Mouse (Mus musculus) G1E (cell line): ENCODE measurements around the gene B4galnt1. TPM values are rescaled to one million over a fixed set of nuclear protein-coding genes. Genes with fewer than 3 reads are reported as not detected.
"Not testable (repeated sequence)": the region's sequence is repeated elsewhere in the genome, so short reads cannot be mapped to it uniquely, and the experiment has no call there.

Experiments used
- ATAC-seq: 2 replicates; pipeline ENCODE4 v1.8.0; 2016; ENCODE audit warnings: mild to moderate bottlenecking; ENCODE audit not compliant: insufficient number of reproducible peaks, poor library complexity, low FRiP score, severe bottlenecking; ENCODE audit errors: extremely low read depth
- DNase-seq: peaks from one replicate; pipeline ENCODE4 v3.0.0; 2012; ENCODE audit warnings: low spot score
- H3K27me3 ChIP-seq: 2 replicates; pipeline ENCODE4 v1.6.1; 2012; ENCODE audit warnings: mild to moderate bottlenecking, low read length, inconsistent platforms; ENCODE audit not compliant: insufficient read depth
- H3K36me3 ChIP-seq: replicated peaks from 2 replicates; pipeline ENCODE3; 2012; ENCODE audit warnings: mild to moderate bottlenecking, inconsistent platforms
- H3K4me1 ChIP-seq: 2 replicates; pipeline ENCODE4 v1.6.1; 2012; ENCODE audit warnings: low read depth, low read length, inconsistent platforms, mixed read lengths; ENCODE audit not compliant: insufficient read depth
- H3K4me3 ChIP-seq: 2 replicates; pipeline ENCODE4 v1.5.1; 2012; ENCODE audit warnings: low read depth, mild to moderate bottlenecking, inconsistent platforms, low read length, moderate library complexity, mixed read lengths
- H3K9me3 ChIP-seq: replicated peaks from 2 replicates; pipeline ENCODE4 v1.6.1; 2012; ENCODE audit warnings: inconsistent platforms
- CTCF ChIP-seq: IDR thresholded peaks from 2 replicates; pipeline ENCODE4 v1.5.1; 2012; ENCODE audit warnings: low read depth, low read length, inconsistent platforms, mixed read lengths
- GATA1 ChIP-seq: IDR thresholded peaks from 2 replicates; pipeline ENCODE4 v1.6.1; 2012; ENCODE audit warnings: borderline replicate concordance, low read length, inconsistent platforms, mixed read lengths
- GATA2 ChIP-seq: IDR thresholded peaks from 2 replicates; pipeline ENCODE4 v1.6.1; 2012; ENCODE audit warnings: low read depth, low read length, inconsistent platforms, borderline replicate concordance
- POLR2AphosphoS5 ChIP-seq: IDR thresholded peaks from 2 replicates; pipeline ENCODE4 v1.6.1; 2012; ENCODE audit warnings: low read depth, low read length, inconsistent platforms; ENCODE audit not compliant: insufficient replicate concordance
- TAL1 ChIP-seq: conservative IDR thresholded peaks from 2 replicates; pipeline ENCODE4 v1.6.1; 2012; ENCODE audit warnings: low read depth, low read length, inconsistent platforms, mixed read lengths
- polyA plus RNA-seq: library from polyadenylated mRNA; stranded (reverse); fragments of >175 nt; gene quantifications from 2 replicates; pipeline ENCODE4 v1.2.3, GENCODE M21; 2012
- total RNA-seq, 2 experiments: library from RNA; stranded (forward) in 1 of 2; stranded (reverse) in 1 of 2; fragments of 200-1000 nt in 1 of 2; fragments of >200 nt in 1 of 2; fragmentation: Nextera tagmentation in 1 of 2; gene quantifications; 2 replicates each; pipeline ENCODE4 v1.2.3; 2014 to 2017

Gene B4galnt1
- total and polyA plus RNA-seq, 3 experiments, result 65.0 to 318 (median 173) TPM

- Histone ChIP-seq H3K4me3 (no peak overlapping the region), H3K36me3 (peaks cover 2% of the 10 kb centered on the region), H3K4me1 (peaks cover 75% of the 10 kb centered on the region), H3K27me3 (no peaks in the 10 kb centered on the region), H3K9me3 (no peaks in the 10 kb centered on the region; the same call in 1 of the 2 replicates)
- ATAC-seq (no peak), DNase-seq (no peak)
- TF ChIP-seq CTCF (no peak), TAL1 (no peak), POLR2AphosphoS5 (no peak), GATA1 (no peak)
These were observed 32.6 kb upstream of the B4galnt1 start for GRCm38 (mm10) chr10:127132469-127132868.

GRCm38 (mm10) chr10:127134394-127135035 lies 30.5 kb upstream of the B4galnt1 start:
- ATAC-seq, DNase-seq, H3K36me3 ChIP-seq, H3K27me3 ChIP-seq, H3K4me3 ChIP-seq, H3K9me3 ChIP-seq: not testable (repeated sequence)
- H3K4me1 ChIP-seq, result peaks cover 72% of the 10 kb centered on the region

GRCm38 (mm10) chr10:127135118-127135836 lies 29.7 kb upstream of the B4galnt1 start:
- Histone ChIP-seq H3K36me3 (peaks cover 2% of the 10 kb centered on the region), H3K4me3 (peak overlapping the region; percentile 56; the same call in 1 of the 2 replicates), H3K9me3 (no peaks in the 10 kb centered on the region), H3K27me3 (no peaks in the 10 kb centered on the region), H3K4me1 (peaks cover 68% of the 10 kb centered on the region)
- ATAC-seq (peak; percentile 77), DNase-seq (peak; percentile 72)
- peak; percentile 72 for TF ChIP-seq TAL1
- TF ChIP-seq GATA1, result no peak
- TF ChIP-seq CTCF, result no peak
- 0 out of 2 replicates have a peak, but pooled peaks have one; percentile 36 for TF ChIP-seq POLR2AphosphoS5
- no peak for TF ChIP-seq GATA2

- Histone ChIP-seq H3K9me3 (no peaks in the 10 kb centered on the region), H3K4me1 (peaks cover 64% of the 10 kb centered on the region), H3K36me3 (peaks cover 2% of the 10 kb centered on the region), H3K27me3 (no peaks in the 10 kb centered on the region; the same call in 1 of the 2 replicates), H3K4me3 (no peak overlapping the region)
- DNase-seq (no peak), ATAC-seq (no peak)
- TF ChIP-seq GATA1 (no peak), GATA2 (no peak), POLR2AphosphoS5 (no peak)
These were observed 28.5 kb upstream of the B4galnt1 start for GRCm38 (mm10) chr10:127136510-127136909.

GRCm38 (mm10) chr10:127137896-127138295 lies 27.1 kb upstream of the B4galnt1 start:
- Histone ChIP-seq H3K4me1 (peaks cover 57% of the 10 kb centered on the region), H3K36me3 (no peaks in the 10 kb centered on the region), H3K4me3 (no peak overlapping the region), H3K27me3 (no peaks in the 10 kb centered on the region; the same call in 1 of the 2 replicates), H3K9me3 (no peaks in the 10 kb centered on the region)
- ATAC-seq (no peak), DNase-seq (no peak)
- no peak for TF ChIP-seq POLR2AphosphoS5
- no peak for TF ChIP-seq TAL1
- TF ChIP-seq GATA1, result no peak
- TF ChIP-seq CTCF, result no peak
- TF ChIP-seq GATA2, result no peak

GRCm38 (mm10) chr10:127138328-127139141 lies 26.5 kb upstream of the B4galnt1 start:
- H3K36me3 ChIP-seq, result no peaks in the 10 kb centered on the region
- DNase-seq, result no peak
- TF ChIP-seq POLR2AphosphoS5 (no peak), CTCF (no peak), GATA1 (no peak), GATA2 (no peak), TAL1 (no peak)
- H3K9me3 ChIP-seq, result no peaks in the 10 kb centered on the region
- ATAC-seq, result no peak
- H3K27me3 ChIP-seq, result no peaks in the 10 kb centered on the region; the same call in 1 of the 2 replicates
- peaks cover 51% of the 10 kb centered on the region for H3K4me1 ChIP-seq
- no peak overlapping the region for H3K4me3 ChIP-seq
